Comparison of ENCODE assay signal across 22 mouse cellular contexts in the genomic region with DNA sequence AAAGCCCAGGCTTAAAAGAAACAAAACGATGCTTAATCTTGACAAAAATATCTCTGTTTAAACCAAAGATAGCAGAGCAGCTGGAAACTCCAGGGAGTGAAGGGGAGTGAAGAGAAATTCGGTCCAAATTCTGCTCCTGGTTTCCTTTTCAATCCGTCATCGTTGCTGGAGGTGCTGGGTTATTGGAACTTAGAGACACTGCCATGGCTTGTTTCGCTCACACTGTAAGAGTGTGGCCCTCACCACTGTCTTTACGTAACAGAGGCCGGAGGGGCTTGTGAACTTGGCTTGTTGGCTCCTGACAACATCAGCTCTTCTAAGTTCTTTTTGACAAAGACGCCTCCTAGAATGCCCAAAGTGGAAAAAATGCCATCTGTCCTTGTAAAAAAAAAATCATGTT.
A peak's percentile ranks its signal among the peaks of the same experiment; 100 is the strongest.
DNase-seq lines count a peak whose midpoint lies in the region; TF ChIP-seq lines count a peak whose summit lies in the region.
"Had no signal": no experiment of that assay in that cellular context is flagged by ENCODE, and none has a peak within 500 bp of the region (broad histone marks: within the 10 kb centered on the region; RNA-seq: fewer than 3 reads in every experiment).

No protein-coding gene starts in this region.

- WGBS in thymus, adult 2 months: 93% methylated on average over 8 of the region's 8 CpGs

- no peak for TF ChIP-seq POLR2A in thymus, adult 2 months (IDR thresholded peaks at IDR 0.05; ENCODE audit: control insufficient read depth, extremely low read depth, insufficient read depth, low read length, poor library complexity)

- peak; percentile 34 for DNase-seq in layer of hippocampus, adult 11-12 months (ENCODE audit: low spot score)
- DNase-seq in layer of hippocampus, postnatal 10 days (ENCODE audit: low spot score in 2 of 2): no peak
- DNase-seq in right cerebral cortex, adult 18-20 months: peak; percentile 40
- no peak for DNase-seq in right cerebral cortex, postnatal 14 days
- DNase-seq in left cerebral cortex, adult 18-20 months (ENCODE audit: low spot score in 2 of 2): peak; percentile 7 to 57
- DNase-seq in telencephalon, adult 2 months (ENCODE audit: low read depth, low spot score): peak; percentile 79
- DNase-seq in thymus, adult 2 months: no peak
- DNase-seq: adrenal gland, postnatal 10 days; B cell, adult 2 months; cerebellum, adult 11-12 months; gastrocnemius, postnatal 25 days; heart, postnatal 14 days; lung, postnatal 10 days had no signal

- no peak for TF ChIP-seq CTCF in thymus, adult 2 months (IDR thresholded peaks at IDR 0.05; ENCODE audit: borderline replicate concordance, control insufficient read depth, extremely low read depth, insufficient read depth, low read length, poor library complexity)

- H3K4me1 ChIP-seq in thymus, adult 2 months (replicated peaks; ENCODE audit: control insufficient read depth, insufficient read depth, low read length): no peaks in the 10 kb centered on the region
- H3K4me1 ChIP-seq: intestine, embryonic 15.5 days; megakaryocyte, embryonic 14.5 days had no signal

- H3K36me3 ChIP-seq in thymus, adult 2 months (ENCODE audit: control insufficient read depth, insufficient read depth, low read length): no peaks in the 10 kb centered on the region
- H3K36me3 ChIP-seq: embryonic facial prominence, embryonic 10.5 days; forebrain, embryonic 15.5 days; hindbrain, embryonic 13.5 days; intestine, embryonic 15.5 days; kidney, embryonic 15.5 days; limb, embryonic 13.5 days; stomach, embryonic 15.5 days had no signal

- no peaks in the 10 kb centered on the region for H3K27me3 ChIP-seq in thymus, adult 2 months (ENCODE audit: control insufficient read depth, insufficient read depth, low read length)
- H3K27me3 ChIP-seq: forebrain, embryonic 15.5 days; intestine, embryonic 15.5 days; kidney, embryonic 15.5 days; limb, embryonic 13.5 days; stomach, embryonic 15.5 days had no signal

- no peak overlapping the region for H3K27ac ChIP-seq in thymus, adult 2 months (ENCODE audit: control insufficient read depth, insufficient read depth, low read length)
- H3K27ac ChIP-seq: embryonic facial prominence, embryonic 10.5 days; intestine, embryonic 15.5 days; liver, embryonic 14.5 days had no signal

- no peak overlapping the region for H3K4me3 ChIP-seq in thymus, adult 2 months (ENCODE audit: control insufficient read depth, insufficient read depth, low read length)
- H3K4me3 ChIP-seq: embryonic facial prominence, embryonic 10.5 days; hindbrain, embryonic 13.5 days; intestine, embryonic 15.5 days; kidney, embryonic 15.5 days; limb, embryonic 13.5 days; megakaryocyte, embryonic 14.5 days; stomach, embryonic 15.5 days had no signal

Comparison
In these comparisons a context has a peak if more than half of its experiments do, and no peak if none do; other contexts are left out.
1. DNase-seq: peak in layer of hippocampus, adult 11-12 months (single experiment), right cerebral cortex, adult 18-20 months (single experiment), left cerebral cortex, adult 18-20 months (2 of 2) and telencephalon, adult 2 months (single experiment); none in layer of hippocampus, postnatal 10 days (0 of 2), right cerebral cortex, postnatal 14 days (single experiment) and thymus, adult 2 months (single experiment).